Mouse (Mus musculus) heart, postnatal 10 days (tissue): ENCODE measurements around the gene Alg2. TPM values are rescaled to one million over a fixed set of nuclear protein-coding genes. Genes with fewer than 3 reads are reported as not detected.

ENCODE experiments used
- DNase-seq, 2 experiments: peaks; one replicate each; pipeline ENCODE4 v3.0.0; 2021
- intact Hi-C: fragments of 180-260 bp; cut with DNase I; formaldehyde crosslinking; loops from one replicate; pipeline ENCODE4 v1.15.1; 2025
- total RNA-seq, 2 experiments: library from RNA; stranded (reverse); gene quantifications; 2 replicates each; pipeline ENCODE4 v1.2.3; 2021

The Alg2 gene
- total RNA-seq, 2 experiments from 2014 or later, result 9.5 to 12.8 TPM

GRCm38 (mm10) chr4:47473586-47473967 lies 556 bp downstream of the Alg2 start:
- intact Hi-C loops, result loop anchor here (5.0 kb wide), 1 partner anchor 574 kb away; the partner anchor contains the start of gene Nr4a3
- no peak for DNase-seq

GRCm38 (mm10) chr4:47467196-47467595 lies 6.9 kb downstream of the Alg2 start:
- intact Hi-C loops, result no loop called here
- no peak for DNase-seq

- no peak for DNase-seq
- intact Hi-C loops, result no loop called here
Observed at GRCm38 (mm10) chr4:47449586-47450522, 24.3 kb downstream of the Alg2 start.

- no peak for DNase-seq
Observed at GRCm38 (mm10) chr4:47449116-47449515, 25.0 kb downstream of the Alg2 start.

GRCm38 (mm10) chr4:47448526-47448925 lies 25.6 kb downstream of the Alg2 start:
- no peak for DNase-seq
- intact Hi-C loops, result no loop called here

More at GRCm38 (mm10) chr4:47449116-47449515, 25.0 kb downstream of the Alg2 start:
- intact Hi-C loops, result no loop called here

GRCm38 (mm10) chr4:47440951-47441350 lies 33.2 kb downstream of the Alg2 start:
- intact Hi-C loops, result no loop called here
- no peak for DNase-seq

GRCm38 (mm10) chr4:47438956-47439355 lies 35.2 kb downstream of the Alg2 start:
- intact Hi-C loops, result loop anchor here (5.0 to 10.0 kb wide), 4 partner anchors 63 to 943 kb away; no protein-coding TSS in a partner anchor
- DNase-seq, result no peak

- DNase-seq, result peak; percentile 90 to 92
- intact Hi-C loops, result loop anchor here (5.0 to 10.0 kb wide), 4 partner anchors 65 to 945 kb away; no protein-coding TSS in a partner anchor
Observed at GRCm38 (mm10) chr4:47437365-47438340, 36.5 kb downstream of the Alg2 start.

- intact Hi-C loops, result loop anchor here (5.0 to 10.0 kb wide), 4 partner anchors 67 to 947 kb away; no protein-coding TSS in a partner anchor
- no peak for DNase-seq
Observed at GRCm38 (mm10) chr4:47435566-47436360, 38.4 kb downstream of the Alg2 start.

GRCm38 (mm10) chr4:47435131-47435530 lies 39.0 kb downstream of the Alg2 start:
- DNase-seq, result no peak
- intact Hi-C loops, result loop anchor here (5.0 to 10.0 kb wide), 4 partner anchors 67 to 947 kb away; no protein-coding TSS in a partner anchor

GRCm38 (mm10) chr4:47432766-47433165 lies 41.4 kb downstream of the Alg2 start:
- DNase-seq, result no peak
- intact Hi-C loops, result loop anchor here (10.0 kb wide), 2 partner anchors 162 to 762 kb away; no protein-coding TSS in a partner anchor

GRCm38 (mm10) chr4:47431081-47431480 lies 43.1 kb downstream of the Alg2 start:
- intact Hi-C loops, result loop anchor here (10.0 kb wide), 2 partner anchors 164 to 764 kb away; no protein-coding TSS in a partner anchor
- no peak for DNase-seq

GRCm38 (mm10) chr4:47430557-47430956 lies 43.6 kb downstream of the Alg2 start:
- DNase-seq, result no peak
- intact Hi-C loops, result loop anchor here (10.0 kb wide), 2 partner anchors 164 to 764 kb away; no protein-coding TSS in a partner anchor

GRCm38 (mm10) chr4:47427606-47428005 lies 46.5 kb downstream of the Alg2 start:
- intact Hi-C loops, result no loop called here

GRCm38 (mm10) chr4:47425247-47425830 lies 48.8 kb downstream of the Alg2 start:
- intact Hi-C loops, result no loop called here
- DNase-seq, result no peak

More at GRCm38 (mm10) chr4:47427606-47428005, 46.5 kb downstream of the Alg2 start:
- DNase-seq, result no peak

- intact Hi-C loops, result no loop called here
- no peak for DNase-seq
Observed at GRCm38 (mm10) chr4:47424376-47424775, 49.8 kb downstream of the Alg2 start.

- intact Hi-C loops, result no loop called here
- DNase-seq, result no peak
Observed at GRCm38 (mm10) chr4:47422946-47423345, 51.2 kb downstream of the Alg2 start.

GRCm38 (mm10) chr4:47422194-47422593 lies 51.9 kb downstream of the Alg2 start:
- intact Hi-C loops, result no loop called here
- no peak for DNase-seq

- no peak for DNase-seq
- intact Hi-C loops, result no loop called here
Observed at GRCm38 (mm10) chr4:47420191-47420590, 53.9 kb downstream of the Alg2 start.
